Mouse (Mus musculus): Measurements from ENCODE around the gene 4921504E06Rik. TPM values are rescaled to one million over a fixed set of nuclear protein-coding genes. Genes with fewer than 3 reads are reported as not detected.

Gene 4921504E06Rik
- polyA plus RNA-seq, 2 experiments, result not detected

DNA sequence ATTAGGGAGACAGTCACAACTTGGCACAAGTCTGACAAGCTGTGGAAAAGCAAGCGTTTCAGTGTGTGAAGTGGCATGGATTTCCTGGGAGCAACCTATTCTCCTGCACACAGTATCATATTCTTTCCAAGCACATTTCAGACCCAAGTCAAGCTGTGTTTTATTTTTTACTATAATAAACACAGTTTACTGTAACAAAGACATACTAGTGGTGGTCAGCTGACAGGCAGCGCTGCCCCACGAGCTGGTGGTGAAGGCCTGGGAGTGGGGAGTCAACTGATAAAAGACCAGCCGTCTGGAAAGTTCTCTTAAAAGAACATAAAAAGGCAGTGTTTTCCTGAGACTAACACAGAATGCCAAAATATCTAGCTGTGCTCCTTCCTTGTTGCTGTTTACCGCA, 42.7 kb downstream of the 4921504E06Rik start:
- Histone ChIP-seq H3K4me2 (replicated peaks; ENCODE audit: low read depth, low read length, severe bottlenecking) (no peak overlapping the region), H3K4me3 (replicated peaks; ENCODE audit: low read length) (no peak overlapping the region), H3K9ac (ENCODE audit: low read depth, low read length, severe bottlenecking) (no peak overlapping the region), H3K4me1 (ENCODE audit: control insufficient read depth, insufficient read depth, low read length) (no peaks in the 10 kb centered on the region), H3K36me3 (ENCODE audit: control insufficient read depth, insufficient read depth, low read length) (no peaks in the 10 kb centered on the region), H3K9me3 (ENCODE audit: control insufficient read depth, low read length) (no peaks in the 10 kb centered on the region), H3K27ac (replicated peaks; ENCODE audit: low read depth, low read length) (no peak overlapping the region), H3K27me3 (ENCODE audit: control insufficient read depth, insufficient read depth, low read length) (no peaks in the 10 kb centered on the region)
- DNase-seq (ENCODE audit: low spot score) (no peak), ATAC-seq (ENCODE audit: low FRiP score, low read depth) (no peak)
- no peak for TF ChIP-seq POLR2A (IDR thresholded peaks at IDR 0.05; ENCODE audit: borderline replicate concordance, extremely low read depth, insufficient read depth, insufficient read length)
- WGBS, result 53% methylated on average over 5 of the region's 5 CpGs

DNA sequence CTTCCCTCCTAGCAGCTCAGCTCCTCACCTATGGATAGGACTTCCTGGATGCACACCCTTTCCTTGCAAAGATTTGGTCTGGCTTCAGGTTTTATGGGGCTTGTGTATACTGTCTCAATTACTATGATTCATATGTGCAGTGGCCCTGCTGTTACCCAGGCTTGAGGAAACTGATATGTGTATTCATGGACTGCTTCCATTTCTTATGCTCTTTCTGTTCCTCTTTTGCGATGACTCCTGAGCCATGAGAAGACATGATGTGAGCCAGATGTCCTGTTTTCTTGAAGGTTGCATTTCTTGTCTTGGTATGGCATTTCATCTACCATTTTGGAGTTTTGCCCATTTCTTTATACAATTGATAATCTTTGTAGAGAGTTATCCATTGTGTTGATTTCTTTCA, 48.0 kb downstream of the 4921504E06Rik start:
- 82% methylated on average over 1 of the region's 1 CpGs for WGBS
- DNase-seq (ENCODE audit: low spot score) (no peak), ATAC-seq (ENCODE audit: low FRiP score, low read depth) (no peak)
- H3K27ac ChIP-seq (replicated peaks; ENCODE audit: low read depth, low read length), result no peak overlapping the region
- no peaks in the 10 kb centered on the region for H3K4me1 ChIP-seq (ENCODE audit: control insufficient read depth, insufficient read depth, low read length)
- H3K4me3 ChIP-seq (replicated peaks; ENCODE audit: low read length), result no peak overlapping the region
- H3K9me3 ChIP-seq (ENCODE audit: control insufficient read depth, low read length), result no peaks in the 10 kb centered on the region
- H3K9ac ChIP-seq (ENCODE audit: low read depth, low read length, severe bottlenecking), result no peak overlapping the region
- H3K4me2 ChIP-seq (replicated peaks; ENCODE audit: low read depth, low read length, severe bottlenecking), result no peak overlapping the region
- H3K36me3 ChIP-seq (ENCODE audit: control insufficient read depth, insufficient read depth, low read length), result no peaks in the 10 kb centered on the region
- TF ChIP-seq POLR2A (IDR thresholded peaks at IDR 0.05; ENCODE audit: borderline replicate concordance, extremely low read depth, insufficient read depth, insufficient read length), result no peak
- no peaks in the 10 kb centered on the region for H3K27me3 ChIP-seq (ENCODE audit: control insufficient read depth, insufficient read depth, low read length)

DNA sequence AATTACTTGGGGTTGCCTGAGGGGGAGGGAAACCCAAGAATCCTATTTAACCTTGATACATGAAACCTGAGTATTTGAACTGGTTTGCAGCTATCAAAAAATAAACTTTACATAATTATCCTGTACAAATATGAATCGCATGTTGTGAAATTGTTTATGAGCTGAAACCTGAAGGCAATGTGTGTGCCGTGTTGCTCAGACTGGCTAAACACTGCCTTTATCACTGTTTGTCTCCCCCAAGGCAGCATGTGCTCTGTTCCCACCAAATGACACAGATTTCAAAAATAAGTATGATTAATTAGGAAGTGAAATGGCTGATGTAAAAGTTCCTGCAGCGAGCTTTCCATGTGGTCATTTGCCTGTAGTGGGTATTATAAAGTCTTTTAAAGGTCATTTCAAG, 63.5 kb downstream of the 4921504E06Rik start:
- Histone ChIP-seq H3K27ac (replicated peaks; ENCODE audit: low read depth, low read length) (no peak overlapping the region), H3K27me3 (ENCODE audit: control insufficient read depth, insufficient read depth, low read length) (no peaks in the 10 kb centered on the region), H3K4me3 (replicated peaks; ENCODE audit: low read length) (no peak overlapping the region), H3K9me3 (ENCODE audit: control insufficient read depth, low read length) (no peaks in the 10 kb centered on the region), H3K9ac (ENCODE audit: low read depth, low read length, severe bottlenecking) (no peak overlapping the region), H3K36me3 (ENCODE audit: control insufficient read depth, insufficient read depth, low read length) (no peaks in the 10 kb centered on the region), H3K4me2 (replicated peaks; ENCODE audit: low read depth, low read length, severe bottlenecking) (no peak overlapping the region), H3K4me1 (ENCODE audit: control insufficient read depth, insufficient read depth, low read length) (no peaks in the 10 kb centered on the region)
- TF ChIP-seq POLR2A (IDR thresholded peaks at IDR 0.05; ENCODE audit: borderline replicate concordance, extremely low read depth, insufficient read depth, insufficient read length), result no peak
- WGBS, result 45% methylated on average over 3 of the region's 3 CpGs
- DNase-seq (ENCODE audit: low spot score) (no peak), ATAC-seq (ENCODE audit: low FRiP score, low read depth) (no peak)

GRCm38 (mm10) chr2:19461940-19462339, 91.8 kb downstream of the 4921504E06Rik start:
- no peaks in the 10 kb centered on the region for H3K36me3 ChIP-seq (ENCODE audit: control insufficient read depth, insufficient read depth, low read length)
- no peak overlapping the region for H3K4me3 ChIP-seq (replicated peaks; ENCODE audit: low read length)
- H3K4me1 ChIP-seq (ENCODE audit: control insufficient read depth, insufficient read depth, low read length), result 0 out of 2 replicates have a peak, but pooled peaks cover under 1% of the 10 kb centered on the region
- TF ChIP-seq POLR2A (IDR thresholded peaks at IDR 0.05; ENCODE audit: borderline replicate concordance, extremely low read depth, insufficient read depth, insufficient read length), result no peak
- WGBS, result 41% methylated on average over 2 of the region's 2 CpGs
- no peaks in the 10 kb centered on the region for H3K9me3 ChIP-seq (ENCODE audit: control insufficient read depth, low read length)
- H3K9ac ChIP-seq (ENCODE audit: low read depth, low read length, severe bottlenecking), result no peak overlapping the region
- H3K27ac ChIP-seq (replicated peaks; ENCODE audit: low read depth, low read length), result no peak overlapping the region
- H3K27me3 ChIP-seq (ENCODE audit: control insufficient read depth, insufficient read depth, low read length), result peaks cover 2% of the 10 kb centered on the region; the same call in 1 of the 2 replicates
- DNase-seq (ENCODE audit: low spot score) (no peak), ATAC-seq (ENCODE audit: low FRiP score, low read depth) (no peak)
- no peak overlapping the region for H3K4me2 ChIP-seq (replicated peaks; ENCODE audit: low read depth, low read length, severe bottlenecking)

- Histone ChIP-seq H3K4me2 (replicated peaks; ENCODE audit: low read depth, low read length, severe bottlenecking) (no peak overlapping the region), H3K27me3 (ENCODE audit: control insufficient read depth, insufficient read depth, low read length) (peaks cover 22% of the 10 kb centered on the region), H3K36me3 (ENCODE audit: control insufficient read depth, insufficient read depth, low read length) (no peaks in the 10 kb centered on the region), H3K27ac (replicated peaks; ENCODE audit: low read depth, low read length) (no peak overlapping the region), H3K9me3 (ENCODE audit: control insufficient read depth, low read length) (no peaks in the 10 kb centered on the region), H3K4me3 (replicated peaks; ENCODE audit: low read length) (no peak overlapping the region), H3K4me1 (ENCODE audit: control insufficient read depth, insufficient read depth, low read length) (peaks cover 13% of the 10 kb centered on the region), H3K9ac (ENCODE audit: low read depth, low read length, severe bottlenecking) (no peak overlapping the region)
- DNase-seq (ENCODE audit: low spot score) (no peak), ATAC-seq (ENCODE audit: low FRiP score, low read depth) (no peak)
- TF ChIP-seq POLR2A (IDR thresholded peaks at IDR 0.05; ENCODE audit: borderline replicate concordance, extremely low read depth, insufficient read depth, insufficient read length), result no peak
- WGBS, result 53% methylated on average over 2 of the region's 2 CpGs
Observed at GRCm38 (mm10) chr2:19458785-19459184, 94.9 kb downstream of the 4921504E06Rik start.

Data from limb, embryonic 14.5 days (tissue).